Mouse (Mus musculus) bone marrow, adult 2 months (tissue): ENCODE measurements around the gene BC016579.

Experiments used
- CTCF ChIP-seq: fragments of 200-500 bp; IDR thresholded peaks from 2 replicates; pipeline ENCODE4 v1.5.1; 2011; ENCODE audit warnings: low read length, control low read depth; ENCODE audit not compliant: control insufficient read depth, insufficient read depth
- POLR2A ChIP-seq: fragments of 200-500 bp; IDR thresholded peaks from 2 replicates; pipeline ENCODE4 v1.6.1; 2011; ENCODE audit warnings: low read depth, mild to moderate bottlenecking, control low read depth, low read length, borderline replicate concordance; ENCODE audit not compliant: control insufficient read depth

DNA sequence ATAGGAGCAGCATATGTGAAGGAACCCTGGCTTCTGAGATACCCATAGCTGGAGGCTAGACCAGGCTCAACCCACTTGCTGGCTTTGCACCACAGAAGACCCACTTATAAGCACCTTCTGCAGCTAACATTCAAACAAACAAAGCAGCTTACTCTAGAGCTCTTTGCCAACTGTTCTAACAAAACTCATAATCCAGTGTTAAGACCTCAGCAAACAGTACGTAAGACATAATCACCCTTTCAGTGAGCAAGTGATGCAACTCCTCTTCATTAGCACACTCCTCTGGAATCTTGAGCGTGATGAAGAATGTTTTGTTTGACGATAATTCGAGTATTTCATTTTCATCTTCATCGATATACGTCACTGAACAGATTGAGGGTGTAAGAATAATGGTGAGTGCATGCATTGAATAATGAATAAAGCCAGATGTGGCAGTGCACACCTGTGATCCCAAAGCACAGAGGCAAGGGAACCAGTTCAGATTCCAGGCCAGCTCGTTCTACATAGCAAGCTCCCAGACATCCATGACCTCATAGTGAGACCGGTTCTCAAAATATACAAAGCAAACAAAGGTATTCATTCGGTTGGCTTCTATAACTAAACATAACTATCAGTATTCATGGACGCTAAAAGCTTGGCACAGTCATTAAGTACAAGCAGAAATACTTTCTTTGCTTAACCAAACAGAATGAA is 13.7 kb downstream of the BC016579 start:
- TF ChIP-seq CTCF: no peak
- TF ChIP-seq POLR2A: no peak
